Mouse (Mus musculus) C2C12 (cell line): ENCODE measurements around the gene Traip.

Experiments
- CTCF ChIP-seq: IDR thresholded peaks from one replicate; pipeline ENCODE4 v1.5.1; 2011; ENCODE audit not compliant: control insufficient read depth, insufficient read depth, insufficient read length
- MYOG ChIP-seq: IDR thresholded peaks from one replicate; pipeline ENCODE4 v1.6.1; 2011; ENCODE audit not compliant: control insufficient read depth, insufficient read length; ENCODE audit errors: extremely low read depth
- USF1 ChIP-seq: IDR thresholded peaks from one replicate; pipeline ENCODE4 v1.6.1; 2011; ENCODE audit warnings: low read depth, mild to moderate bottlenecking, control low read depth, moderate library complexity

DNA sequence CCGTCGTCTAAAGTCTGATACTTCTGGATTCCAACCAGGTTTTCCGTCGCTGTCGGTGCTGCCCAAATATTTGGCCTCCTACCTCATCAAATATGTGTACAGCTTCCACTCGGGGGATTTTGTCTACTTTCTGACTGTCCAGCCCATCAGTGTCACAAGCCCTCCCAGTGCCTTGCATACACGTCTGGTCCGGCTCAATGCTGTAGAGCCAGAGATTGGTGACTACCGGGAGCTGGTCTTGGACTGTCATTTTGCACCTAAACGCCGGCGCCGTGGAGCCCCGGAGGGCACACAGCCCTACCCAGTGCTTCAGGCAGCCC lies 42.2 kb upstream of the Traip start:
- no peak for TF ChIP-seq CTCF
- TF ChIP-seq USF1: no peak
- no peak for TF ChIP-seq MYOG
